Comparison of ENCODE assay signal across 9 mouse cellular contexts in genomic region chr10:54073641-54074203, GRCm38 (mm10). TPM values are rescaled to one million over a fixed set of nuclear protein-coding genes. Genes with fewer than 3 reads are reported as not detected.
DNase-seq lines count a peak whose midpoint lies in the region; ATAC-seq and TF ChIP-seq lines count a peak whose summit lies in the region.
"Had no signal": no experiment of that assay in that cellular context is flagged by ENCODE, and none has a peak within 500 bp of the region (broad histone marks: within the 10 kb centered on the region; RNA-seq: fewer than 3 reads in every experiment).

No protein-coding gene starts in this region.

- no peaks in the 10 kb centered on the region for H3K9me3 ChIP-seq in intestine, postnatal 0 days (ENCODE audit: control insufficient read depth)
- H3K9me3 ChIP-seq in liver, postnatal 0 days (ENCODE audit: low read length): no peaks in the 10 kb centered on the region

- TF ChIP-seq CTCF in embryonic fibroblast, embryonic 13.5 days (IDR thresholded peaks at IDR 0.05; ENCODE audit: borderline replicate concordance, insufficient read depth, low read length): no peak
- no peak for TF ChIP-seq CTCF in intestine, postnatal 0 days (IDR thresholded peaks at IDR 0.05; ENCODE audit: low read depth)
- TF ChIP-seq CTCF in liver, postnatal 0 days (IDR thresholded peaks at IDR 0.05; ENCODE audit: low read depth): no peak
- no peak for TF ChIP-seq CTCF in small intestine, adult 2 months (IDR thresholded peaks at IDR 0.05; ENCODE audit: extremely low read depth, insufficient read length, insufficient replicate concordance, low read depth, low read length)

- DNase-seq in heart, adult 11 months: peak; percentile 93
- DNase-seq in heart, postnatal 4 days: no peak
- DNase-seq in liver, postnatal 0 days: peak; percentile 55
- DNase-seq in right cerebral cortex, adult 18-20 months: no peak
- DNase-seq in left cerebral cortex, adult 18-20 months (ENCODE audit: low spot score in 2 of 2): no peak

- no peaks in the 10 kb centered on the region for H3K36me3 ChIP-seq in intestine, postnatal 0 days (ENCODE audit: control insufficient read depth, insufficient read depth)
- H3K36me3 ChIP-seq in liver, postnatal 0 days (replicated peaks; ENCODE audit: insufficient read depth, low read length): no peaks in the 10 kb centered on the region
- no peaks in the 10 kb centered on the region; the same call in 1 of the 2 replicates for H3K36me3 ChIP-seq in small intestine, adult 2 months (ENCODE audit: control insufficient read depth, insufficient read depth, low read length)

- TF ChIP-seq EP300 in liver, postnatal 0 days (IDR thresholded peaks at IDR 0.05; ENCODE audit: low read depth): peak; percentile 62

- no peak overlapping the region for H3K27ac ChIP-seq in embryonic fibroblast, embryonic 13.5 days (ENCODE audit: insufficient read depth, low read length)
- peak overlapping the region; percentile 92 for H3K27ac ChIP-seq in intestine, postnatal 0 days (ENCODE audit: low read depth, low read length)
- H3K27ac ChIP-seq in liver, postnatal 0 days (ENCODE audit: low read depth): peak overlapping the region; percentile 89
- peak overlapping the region; percentile 79 for H3K27ac ChIP-seq in small intestine, adult 2 months (ENCODE audit: insufficient read depth, low read depth, low read length)

- peak overlapping the region; percentile 99 for H3K4me2 ChIP-seq in intestine, postnatal 0 days (replicated peaks; ENCODE audit: low read depth)
- peak overlapping the region; percentile 89 for H3K4me2 ChIP-seq in liver, postnatal 0 days (ENCODE audit: low read depth, low read length)

- no peaks in the 10 kb centered on the region for H3K27me3 ChIP-seq in intestine, postnatal 0 days (replicated peaks; ENCODE audit: control insufficient read depth, insufficient read depth, low read length)
- H3K27me3 ChIP-seq in liver, postnatal 0 days (ENCODE audit: insufficient read depth, low read length): no peaks in the 10 kb centered on the region
- no peaks in the 10 kb centered on the region for H3K27me3 ChIP-seq in small intestine, adult 2 months (ENCODE audit: control insufficient read depth, insufficient read depth, low read length)
- H3K27me3 ChIP-seq: Patski had no signal

- H3K4me1 ChIP-seq in embryonic fibroblast, embryonic 13.5 days (ENCODE audit: control insufficient read depth, insufficient read depth, low read length): peaks cover 5% of the 10 kb centered on the region; the same call in 1 of the 2 replicates
- H3K4me1 ChIP-seq in intestine, postnatal 0 days (replicated peaks; ENCODE audit: control insufficient read depth, insufficient read depth, low read length): peaks cover 3% of the 10 kb centered on the region; the same call in 1 of the 2 replicates
- H3K4me1 ChIP-seq in liver, postnatal 0 days (ENCODE audit: insufficient read depth): peaks cover 11% of the 10 kb centered on the region
- H3K4me1 ChIP-seq in small intestine, adult 2 months (ENCODE audit: control insufficient read depth, insufficient read depth, insufficient read length, low read length): peaks cover 8% of the 10 kb centered on the region; the same call in 1 of the 2 replicates

- peak overlapping the region; percentile 22; the same call in 1 of the 2 replicates for H3K9ac ChIP-seq in intestine, postnatal 0 days (ENCODE audit: low read depth, low read length)
- H3K9ac ChIP-seq in liver, postnatal 0 days (replicated peaks): peak overlapping the region; percentile 83

- no peak for TF ChIP-seq POLR2A in embryonic fibroblast, embryonic 13.5 days (IDR thresholded peaks at IDR 0.05; ENCODE audit: low read depth, low read length)
- no peak for TF ChIP-seq POLR2A in small intestine, adult 2 months (IDR thresholded peaks at IDR 0.05; ENCODE audit: low read depth, low read length)

- peak; percentile 90 for ATAC-seq in intestine, postnatal 0 days
- peak; percentile 64 for ATAC-seq in liver, postnatal 0 days

- 22% methylated on average over 6 of the region's 6 CpGs for WGBS in intestine, postnatal 0 days
- WGBS in liver, postnatal 0 days (ENCODE audit: insufficient replicate concordance): 31% methylated on average over 6 of the region's 6 CpGs
- 16% methylated on average over 6 of the region's 6 CpGs for WGBS in small intestine, adult 2 months

- H3K4me3 ChIP-seq in embryonic fibroblast, embryonic 13.5 days (ENCODE audit: insufficient read depth, low read length): peak overlapping the region; percentile 81
- peak overlapping the region; percentile 84 for H3K4me3 ChIP-seq in intestine, postnatal 0 days (ENCODE audit: low read depth, low read length)
- peak overlapping the region; percentile 78 for H3K4me3 ChIP-seq in liver, postnatal 0 days (ENCODE audit: low read depth, low read length)
- peak overlapping the region; percentile 83 for H3K4me3 ChIP-seq in small intestine, adult 2 months (ENCODE audit: low read depth, low read length)

RNA-seq across cellular contexts. Expression of gene Man1a, which starts 2.7 kb away (rescaled TPM):
- 10 to 100 TPM; 21.4 to 22.1 TPM for total RNA-seq in heart, postnatal 4 days (2021)
- polyA plus RNA-seq in embryonic fibroblast, embryonic 13.5 days (2011; ENCODE audit: insufficient read length, low read depth, missing spikeins): 29.5 and 31.8 TPM in 2 replicates
- polyA plus RNA-seq in intestine, postnatal 0 days (2015; fragmentation: Nextera tagmentation; extraction: Ambion mirVana): 29.9 and 33.0 TPM in 2 replicates
- 13.2 and 15.2 TPM in 2 replicates for polyA plus RNA-seq in liver, postnatal 0 days (2015; fragmentation: Nextera tagmentation; extraction: Ambion mirVana)
- 29.7 and 59.8 TPM in 2 replicates for polyA plus RNA-seq in small intestine, adult 2 months (2012; rRNA removed)
- total RNA-seq in left cerebral cortex, adult 18-20 months (2021): 10 to 100 TPM; 20.8 to 23.8 TPM

Comparison
In these comparisons a context has a peak if more than half of its experiments do, and no peak if none do; other contexts are left out.
1. DNase-seq: peak in heart, adult 11 months (single experiment) and liver, postnatal 0 days (single experiment); none in heart, postnatal 4 days (single experiment), right cerebral cortex, adult 18-20 months (single experiment) and left cerebral cortex, adult 18-20 months (0 of 2).
2. Peak in every context shown above with its lines, with median percentiles within 50 percentile points of each other: H3K4me3 ChIP-seq.